15 mouse cellular contexts compared by ENCODE assay signal in the genomic region with DNA sequence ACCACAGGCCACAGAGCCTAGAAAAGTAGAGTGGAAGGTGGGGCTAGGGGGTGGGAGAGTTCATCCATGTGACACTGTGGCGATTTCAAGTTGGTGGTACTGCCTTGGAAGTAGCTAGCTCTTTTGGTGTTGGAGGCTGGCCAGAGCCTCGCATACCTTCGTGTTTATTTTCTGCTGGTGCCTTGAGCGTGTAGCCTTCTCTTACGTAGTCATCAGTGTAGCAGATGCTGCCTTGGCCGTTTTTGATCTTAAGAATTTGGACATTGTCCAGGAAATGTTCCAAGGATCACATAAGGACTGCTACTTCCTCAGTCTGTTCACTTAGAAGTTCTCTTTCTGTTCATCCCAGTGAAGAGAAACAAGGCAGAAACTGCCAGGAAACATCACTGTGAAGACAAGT. TPM values are rescaled to one million over a fixed set of nuclear protein-coding genes. Genes with fewer than 3 reads are reported as not detected.
DNase-seq lines count a peak whose midpoint lies in the region; ATAC-seq and TF ChIP-seq lines count a peak whose summit lies in the region.
"Had no signal": no experiment of that assay in that cellular context is flagged by ENCODE, and none has a peak within 500 bp of the region (broad histone marks: within the 10 kb centered on the region; RNA-seq: fewer than 3 reads in every experiment).

No protein-coding gene starts in this region.

- DNase-seq in 3T3-L1 (ENCODE audit: low read depth, low spot score): peak; percentile 21
- DNase-seq in kidney, postnatal 10 days: peak; percentile 71
- DNase-seq in left cerebral cortex, postnatal 4 days: no peak
- DNase-seq in thymus, postnatal 25 days: no peak
- DNase-seq: cerebellum, postnatal 25 days; gastrocnemius, postnatal 25 days; liver; thymus, postnatal 14 days had no signal

- H3K4me2 ChIP-seq in forebrain, embryonic 15.5 days (replicated peaks): no peak overlapping the region
- H3K4me2 ChIP-seq in forebrain, embryonic 13.5 days: no peak overlapping the region
- no peak overlapping the region for H3K4me2 ChIP-seq in intestine, embryonic 16.5 days (ENCODE audit: low read depth, low read length)
- H3K4me2 ChIP-seq in intestine, postnatal 0 days (replicated peaks; ENCODE audit: low read depth): no peak overlapping the region

- H3K4me1 ChIP-seq in forebrain, embryonic 15.5 days: peaks cover 16% of the 10 kb centered on the region
- peaks cover 2% of the 10 kb centered on the region for H3K4me1 ChIP-seq in forebrain, embryonic 13.5 days
- peaks cover 3% of the 10 kb centered on the region; the same call in 1 of the 2 replicates for H3K4me1 ChIP-seq in intestine, embryonic 16.5 days (ENCODE audit: control insufficient read depth, insufficient read depth, low read length)
- H3K4me1 ChIP-seq in intestine, postnatal 0 days (replicated peaks; ENCODE audit: control insufficient read depth, insufficient read depth, low read length): no peaks in the 10 kb centered on the region

- H3K27ac ChIP-seq in forebrain, embryonic 15.5 days (replicated peaks): peak overlapping the region; percentile 63; the same call in 1 of the 2 replicates
- no peak overlapping the region for H3K27ac ChIP-seq in forebrain, embryonic 13.5 days
- H3K27ac ChIP-seq in intestine, embryonic 16.5 days (ENCODE audit: low read length): no peak overlapping the region
- H3K27ac ChIP-seq in intestine, postnatal 0 days (ENCODE audit: low read depth, low read length): no peak overlapping the region

- ATAC-seq in forebrain, embryonic 15.5 days (replicated peaks): no peak; the same call in 1 of the 2 replicates
- ATAC-seq in forebrain, embryonic 13.5 days: no peak; the same call in 1 of the 2 replicates
- peak; percentile 26; the same call in 1 of the 2 replicates for ATAC-seq in intestine, embryonic 16.5 days
- ATAC-seq in intestine, postnatal 0 days: no peak
- ATAC-seq: hindbrain, embryonic 16.5 days had no signal

- no peaks in the 10 kb centered on the region for H3K9me3 ChIP-seq in forebrain, embryonic 15.5 days
- H3K9me3 ChIP-seq in forebrain, embryonic 13.5 days (replicated peaks): no peaks in the 10 kb centered on the region
- H3K9me3 ChIP-seq in intestine, embryonic 16.5 days (ENCODE audit: control insufficient read depth, low read length): no peaks in the 10 kb centered on the region
- H3K9me3 ChIP-seq in intestine, postnatal 0 days (ENCODE audit: control insufficient read depth): no peaks in the 10 kb centered on the region

- intact Hi-C loops in left cerebral cortex, postnatal 4 days (cut with DNase I): no loop called here

- no peak overlapping the region for H3K9ac ChIP-seq in forebrain, embryonic 15.5 days (replicated peaks)
- no peak overlapping the region for H3K9ac ChIP-seq in forebrain, embryonic 13.5 days
- no peak overlapping the region for H3K9ac ChIP-seq in intestine, embryonic 16.5 days (ENCODE audit: low read depth, low read length)
- no peak overlapping the region for H3K9ac ChIP-seq in intestine, postnatal 0 days (ENCODE audit: low read depth, low read length)

- 55% methylated on average over 6 of the region's 6 CpGs for WGBS in forebrain, embryonic 15.5 days
- WGBS in forebrain, embryonic 13.5 days: 71% methylated on average over 6 of the region's 6 CpGs
- whole genome bisulfite sequencing in intestine, embryonic 16.5 days: 53% methylated on average over 6 of the region's 6 CpGs
- 50% methylated on average over 6 of the region's 6 CpGs for WGBS in intestine, postnatal 0 days

- TF ChIP-seq CTCF in intestine, postnatal 0 days (IDR thresholded peaks at IDR 0.05; ENCODE audit: low read depth): no peak

- H3K27me3 ChIP-seq in forebrain, embryonic 15.5 days: no peaks in the 10 kb centered on the region
- H3K27me3 ChIP-seq in forebrain, embryonic 13.5 days: no peaks in the 10 kb centered on the region
- H3K27me3 ChIP-seq in intestine, embryonic 16.5 days (replicated peaks; ENCODE audit: control insufficient read depth, insufficient read depth, low read length): no peaks in the 10 kb centered on the region
- H3K27me3 ChIP-seq in intestine, postnatal 0 days (replicated peaks; ENCODE audit: control insufficient read depth, insufficient read depth, low read length): no peaks in the 10 kb centered on the region

- no peak overlapping the region for H3K4me3 ChIP-seq in forebrain, embryonic 15.5 days
- no peak overlapping the region for H3K4me3 ChIP-seq in forebrain, embryonic 13.5 days
- H3K4me3 ChIP-seq in intestine, embryonic 16.5 days (ENCODE audit: low read length): no peak overlapping the region
- H3K4me3 ChIP-seq in intestine, postnatal 0 days (ENCODE audit: low read depth, low read length): no peak overlapping the region
- H3K4me3 ChIP-seq: myocyte had no signal

- H3K36me3 ChIP-seq in forebrain, embryonic 15.5 days: peaks cover 76% of the 10 kb centered on the region
- peaks cover 90% of the 10 kb centered on the region for H3K36me3 ChIP-seq in forebrain, embryonic 13.5 days (ENCODE audit: poor library complexity, severe bottlenecking)
- H3K36me3 ChIP-seq in intestine, embryonic 16.5 days (ENCODE audit: control insufficient read depth, insufficient read depth, low read length): peaks cover 21% of the 10 kb centered on the region
- H3K36me3 ChIP-seq in intestine, postnatal 0 days (ENCODE audit: control insufficient read depth, insufficient read depth): peaks cover 80% of the 10 kb centered on the region

RNA-seq across cellular contexts. Expression of gene Angptl7, which starts 9.8 kb away (rescaled TPM):
- 0.33 and 0.38 TPM in 2 replicates for polyA plus RNA-seq in forebrain, embryonic 15.5 days (2015; fragmentation: Nextera tagmentation; extraction: Ambion mirVana)
- polyA plus RNA-seq in forebrain, embryonic 13.5 days (2015; fragmentation: Nextera tagmentation; extraction: Ambion mirVana): 0.37 and 0.41 TPM in 2 replicates
- 1.1 TPM in 2 replicates for polyA plus RNA-seq in intestine, embryonic 16.5 days (2015; fragmentation: Nextera tagmentation; extraction: Ambion mirVana)
- 0.44 and 0.59 TPM in 2 replicates for polyA plus RNA-seq in intestine, postnatal 0 days (2015; fragmentation: Nextera tagmentation; extraction: Ambion mirVana)
- under 1 TPM in 1 of 2 experiments, not detected in 1; 0.42 TPM for total RNA-seq in left cerebral cortex, postnatal 4 days (2021)
- total RNA-seq: megakaryocyte-erythroid progenitor cell, adult 5-6 weeks had no signal

RNA-seq across cellular contexts. Expression of gene Mtor, which starts 42.1 kb away (rescaled TPM):
- 22.6 and 25.1 TPM in 2 replicates for polyA plus RNA-seq in forebrain, embryonic 15.5 days (2015; fragmentation: Nextera tagmentation; extraction: Ambion mirVana)
- 21.9 and 24.0 TPM in 2 replicates for polyA plus RNA-seq in forebrain, embryonic 13.5 days (2015; fragmentation: Nextera tagmentation; extraction: Ambion mirVana)
- polyA plus RNA-seq in intestine, embryonic 16.5 days (2015; fragmentation: Nextera tagmentation; extraction: Ambion mirVana): 9.2 and 10.9 TPM in 2 replicates
- 12.7 and 14.3 TPM in 2 replicates for polyA plus RNA-seq in intestine, postnatal 0 days (2015; fragmentation: Nextera tagmentation; extraction: Ambion mirVana)
- 10 to 100 TPM; 78.8 to 79.3 TPM for total RNA-seq in left cerebral cortex, postnatal 4 days (2021)

RNA-seq across cellular contexts. Expression of gene Ubiad1, which starts 45.9 kb away (rescaled TPM):
- polyA plus RNA-seq in forebrain, embryonic 15.5 days (2015; fragmentation: Nextera tagmentation; extraction: Ambion mirVana): 18.4 and 19.0 TPM in 2 replicates
- 17.3 and 18.7 TPM in 2 replicates for polyA plus RNA-seq in forebrain, embryonic 13.5 days (2015; fragmentation: Nextera tagmentation; extraction: Ambion mirVana)
- 23.6 and 24.6 TPM in 2 replicates for polyA plus RNA-seq in intestine, embryonic 16.5 days (2015; fragmentation: Nextera tagmentation; extraction: Ambion mirVana)
- 9.4 and 9.9 TPM in 2 replicates for polyA plus RNA-seq in intestine, postnatal 0 days (2015; fragmentation: Nextera tagmentation; extraction: Ambion mirVana)
- 1 to 10 TPM; 8.5 to 8.6 TPM for total RNA-seq in left cerebral cortex, postnatal 4 days (2021)

Comparison
In these comparisons a context has a peak if more than half of its experiments do, and no peak if none do; other contexts are left out.
1. DNase-seq: peak in 3T3-L1 (single experiment) and kidney, postnatal 10 days (single experiment); none in left cerebral cortex, postnatal 4 days (single experiment) and thymus, postnatal 25 days (single experiment).